Mouse (Mus musculus): ENCODE measurements around the gene Sp3. TPM values are rescaled to one million over a fixed set of nuclear protein-coding genes. Genes with fewer than 3 reads are reported as not detected.
A peak's percentile ranks its signal among the peaks of the same experiment; 100 is the strongest.
"Not testable (repeated sequence)": the region's sequence is repeated elsewhere in the genome, so short reads cannot be mapped to it uniquely, and the experiment has no call there.

Sp3 gene
- total RNA-seq, 2 experiments from 2014 or later, result 34.8 to 38.9 TPM

DNA sequence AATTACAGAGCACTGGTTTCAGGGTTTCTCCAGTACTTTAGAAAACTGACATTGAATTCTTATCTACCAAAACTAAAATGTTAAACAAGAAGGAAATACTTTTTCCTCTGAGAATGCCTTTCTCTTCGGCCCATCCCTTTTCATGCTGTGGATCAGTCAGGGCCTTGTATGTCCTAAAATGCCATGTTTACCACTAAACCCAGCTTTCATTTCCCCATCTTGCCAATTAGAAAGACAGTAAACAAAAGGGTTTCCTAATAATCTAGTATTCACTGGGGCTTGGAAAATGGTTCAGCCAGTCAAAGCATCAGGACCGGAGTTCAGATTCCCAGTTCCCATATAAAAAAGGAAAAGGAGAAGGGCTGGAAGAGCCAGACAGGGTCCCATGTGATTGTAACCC lies 14.8 kb downstream of the Sp3 start:
- no peak for DNase-seq (ENCODE audit: low spot score)
- intact Hi-C loops (cut with DNase I), result loop anchor here (10.0 kb wide), 1 partner anchor 451 kb away; no protein-coding TSS in a partner anchor

DNA sequence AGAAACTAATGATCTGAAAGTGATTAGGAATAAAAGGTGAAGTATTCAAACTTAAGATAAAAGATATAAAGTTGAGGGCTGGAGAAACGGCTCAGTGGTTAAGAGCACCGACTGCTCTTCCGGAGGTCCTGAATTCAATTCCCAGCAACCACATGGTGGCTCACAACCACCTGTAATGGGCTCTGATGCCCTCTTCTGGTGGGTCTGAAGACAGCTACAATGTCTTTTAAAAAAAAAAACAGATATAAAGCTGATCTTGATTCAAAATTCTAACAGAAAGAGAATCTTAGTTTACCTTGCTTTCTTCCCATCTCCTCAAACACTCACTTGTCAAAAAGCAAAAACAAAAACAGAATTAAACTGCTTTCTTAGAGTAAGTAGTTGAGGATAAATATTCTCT lies 23.8 kb downstream of the Sp3 start:
- intact Hi-C loops (cut with DNase I), result no loop called here
- DNase-seq (ENCODE audit: low spot score), result no peak

DNA sequence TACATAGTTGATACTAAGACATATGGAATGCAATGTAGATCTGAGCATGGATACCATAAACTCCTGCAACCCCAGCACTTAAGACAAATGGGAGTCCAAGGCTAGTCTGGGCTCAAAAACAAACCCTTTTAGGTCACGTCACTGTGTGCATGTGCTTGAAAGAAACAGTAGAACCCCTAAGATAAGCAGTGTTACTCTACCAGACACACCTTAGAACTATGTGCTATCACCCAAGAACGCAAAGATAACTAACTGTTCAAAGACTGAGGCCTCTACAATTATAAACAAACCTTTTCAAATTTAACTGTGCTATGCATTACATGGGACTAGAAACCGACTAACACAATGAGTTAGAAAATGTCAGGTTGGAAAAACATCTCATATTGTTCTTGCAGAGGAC lies 27.3 kb downstream of the Sp3 start:
- intact Hi-C loops (cut with DNase I), result no loop called here
- DNase-seq (ENCODE audit: low spot score), result no peak

DNA sequence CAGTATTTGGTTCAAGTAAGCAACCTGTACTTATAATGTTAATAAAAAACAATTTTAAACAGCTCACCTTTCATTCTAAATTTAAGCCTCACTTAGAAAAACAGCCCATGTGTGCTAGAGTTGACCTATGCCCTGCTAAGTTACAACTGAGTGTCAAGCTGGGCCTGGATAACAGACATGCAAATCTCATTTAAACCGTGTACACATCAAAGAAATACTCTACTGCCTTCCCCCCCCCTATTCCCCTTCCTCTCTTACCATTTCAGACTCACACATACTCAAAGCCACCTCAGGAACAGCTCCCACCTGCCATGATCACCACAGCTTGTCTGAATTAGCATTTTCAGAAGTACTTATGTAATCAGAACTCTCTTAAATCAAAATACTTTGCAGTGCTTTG lies 44.3 kb downstream of the Sp3 start:
- intact Hi-C loops (cut with DNase I), result loop anchor here (5.0 kb wide), 1 partner anchor 36 kb away; no protein-coding TSS in a partner anchor

DNA sequence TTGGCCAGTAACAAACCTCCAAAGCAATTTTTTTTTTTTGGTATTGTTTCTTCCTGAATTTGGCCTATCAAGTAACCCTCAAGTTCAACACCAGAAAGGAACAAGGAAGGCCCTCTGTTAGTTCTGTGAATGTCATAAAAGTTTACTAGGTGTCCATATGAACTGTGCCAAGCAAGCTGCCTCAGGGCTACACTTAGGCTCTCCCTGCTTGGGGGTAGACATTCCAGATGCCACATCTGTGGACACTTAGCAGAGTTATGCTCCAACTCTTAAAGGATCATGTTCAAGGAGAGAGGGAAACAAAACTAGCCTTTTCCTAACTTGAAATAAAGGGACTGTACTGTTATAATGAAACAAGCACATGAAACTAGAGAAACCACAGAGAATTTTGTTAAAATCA lies 48.1 kb downstream of the Sp3 start:
- DNase-seq (ENCODE audit: low spot score), result no peak
- intact Hi-C loops (cut with DNase I), result no loop called here

More for the DNA sequence above, 44.3 kb downstream of the Sp3 start:
- no peak for DNase-seq (ENCODE audit: low spot score)

DNA sequence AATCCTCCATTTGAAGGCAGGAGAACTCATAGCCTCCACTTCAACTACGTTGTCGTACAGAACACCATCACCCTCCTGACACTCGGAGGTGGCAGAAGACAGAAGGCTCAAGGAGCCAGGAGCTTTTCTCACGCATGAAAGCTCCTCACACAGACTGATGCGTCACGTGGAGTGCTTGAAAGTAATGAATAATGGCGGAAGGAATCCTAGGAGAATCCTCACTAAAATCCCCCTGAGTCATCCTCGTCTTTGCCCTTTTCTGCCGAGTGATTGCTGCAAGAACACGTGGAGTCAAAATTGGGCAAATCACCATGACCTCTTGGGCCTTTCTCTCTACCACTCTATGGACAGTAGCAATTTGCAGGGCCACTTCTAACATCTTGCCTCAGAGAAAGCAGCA lies 55.3 kb downstream of the Sp3 start:
- intact Hi-C loops (cut with DNase I), result no loop called here
- no peak for DNase-seq (ENCODE audit: low spot score)

DNA sequence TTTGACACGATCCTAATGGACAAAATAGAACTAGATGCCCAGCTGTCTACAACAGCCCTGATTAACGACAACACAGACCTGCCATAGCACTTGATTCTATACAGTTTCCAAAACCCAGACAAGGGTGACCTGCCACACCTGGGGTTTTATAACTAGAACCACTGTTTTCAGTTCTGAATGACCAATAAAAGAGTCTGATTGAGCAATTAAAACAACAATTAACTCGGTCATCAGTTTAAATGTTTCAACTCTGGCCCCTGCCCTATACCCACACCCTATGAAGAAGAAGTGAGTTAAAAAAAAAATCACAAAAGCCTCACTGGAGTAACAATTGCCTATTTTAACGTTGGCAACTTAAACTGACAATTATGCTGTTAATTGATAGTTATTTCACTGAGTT lies 64.1 kb downstream of the Sp3 start:
- DNase-seq (ENCODE audit: low spot score), result no peak
- intact Hi-C loops (cut with DNase I), result no loop called here

DNA sequence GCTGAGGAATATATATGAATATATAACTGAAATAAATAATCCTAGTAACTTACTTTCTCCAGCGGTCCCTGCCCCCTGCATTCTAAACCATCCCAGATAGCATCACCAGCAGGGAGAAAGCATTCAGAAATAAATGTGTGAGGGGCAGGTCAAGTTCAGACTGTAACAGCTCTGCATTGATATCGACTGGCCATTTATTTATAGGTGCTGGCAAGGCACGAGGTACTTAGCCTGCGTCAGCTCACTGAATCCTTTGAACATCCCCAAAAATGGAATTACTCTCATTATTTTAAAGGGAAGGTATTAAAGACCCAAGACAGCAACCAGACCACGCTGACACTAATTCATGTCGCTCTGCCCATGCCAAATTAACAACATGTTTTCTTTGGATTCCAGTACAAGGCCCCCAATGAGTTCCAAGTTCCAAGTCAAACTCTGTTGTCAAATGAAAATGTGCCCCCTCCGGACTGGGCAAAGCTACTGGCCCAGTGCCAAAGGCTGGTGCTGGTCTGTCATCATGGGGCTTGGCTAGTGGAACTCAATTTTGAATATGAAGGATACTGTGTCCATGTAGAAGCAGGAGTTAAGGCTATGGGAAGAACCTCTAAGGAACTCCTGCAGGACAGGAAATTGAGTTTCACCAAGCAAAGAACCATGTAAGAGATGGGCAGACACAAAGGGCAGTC lies 64.9 kb downstream of the Sp3 start:
- intact Hi-C loops (cut with DNase I), result no loop called here
- DNase-seq (ENCODE audit: low spot score), result no peak

DNA sequence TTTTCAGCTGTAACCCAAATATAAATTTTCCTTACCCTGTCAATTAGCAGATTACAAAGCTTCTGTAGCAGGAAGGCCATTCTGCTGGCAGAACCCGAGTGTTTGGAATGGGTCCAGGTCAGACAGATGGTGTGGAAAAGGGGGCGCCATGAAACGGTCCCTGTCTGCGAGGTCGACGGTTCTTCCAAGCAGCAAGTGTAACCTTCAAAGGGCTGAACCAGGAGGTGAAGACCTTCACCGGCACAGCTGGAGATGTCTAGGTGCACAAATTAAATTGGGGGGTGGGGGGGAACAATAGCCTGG lies 66.8 kb downstream of the Sp3 start:
- DNase-seq (ENCODE audit: low spot score), result no peak
- intact Hi-C loops (cut with DNase I), result no loop called here

DNA sequence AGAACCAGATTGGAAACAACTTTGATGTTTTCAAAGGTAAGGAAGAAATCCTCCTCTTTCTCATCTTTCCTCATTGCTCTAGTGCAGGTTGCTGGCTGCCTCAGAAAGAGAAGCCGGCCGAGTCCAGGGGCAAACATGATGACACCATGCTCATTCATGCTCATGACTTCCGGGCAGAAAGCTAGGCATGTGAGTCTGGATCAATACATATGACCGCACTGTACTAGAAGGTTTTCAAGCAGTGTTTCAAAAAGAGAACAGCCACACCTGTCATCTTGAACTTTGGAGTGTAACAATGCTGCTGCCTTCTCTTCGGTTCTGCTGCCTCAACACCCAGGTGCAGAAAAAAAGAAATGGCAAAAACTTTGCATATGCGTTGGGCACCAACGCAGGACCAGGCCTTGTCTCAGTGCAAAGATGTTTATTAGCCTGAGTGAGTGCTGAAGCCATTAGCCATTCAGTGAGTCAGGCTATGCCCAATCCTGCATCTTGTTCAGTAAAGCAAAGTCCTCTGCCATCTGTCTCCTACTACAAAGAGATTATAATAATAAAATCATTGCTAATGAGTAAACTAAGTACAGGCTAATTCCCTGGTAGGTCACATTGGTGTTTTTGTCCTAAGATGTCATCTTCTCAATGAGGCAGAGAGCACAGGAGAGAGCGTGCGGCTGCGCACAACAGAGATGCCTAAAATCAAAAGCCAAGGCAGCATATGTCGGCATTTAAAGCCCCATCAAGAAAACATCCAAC lies 67.4 kb downstream of the Sp3 start:
- intact Hi-C loops (cut with DNase I), result no loop called here

DNA sequence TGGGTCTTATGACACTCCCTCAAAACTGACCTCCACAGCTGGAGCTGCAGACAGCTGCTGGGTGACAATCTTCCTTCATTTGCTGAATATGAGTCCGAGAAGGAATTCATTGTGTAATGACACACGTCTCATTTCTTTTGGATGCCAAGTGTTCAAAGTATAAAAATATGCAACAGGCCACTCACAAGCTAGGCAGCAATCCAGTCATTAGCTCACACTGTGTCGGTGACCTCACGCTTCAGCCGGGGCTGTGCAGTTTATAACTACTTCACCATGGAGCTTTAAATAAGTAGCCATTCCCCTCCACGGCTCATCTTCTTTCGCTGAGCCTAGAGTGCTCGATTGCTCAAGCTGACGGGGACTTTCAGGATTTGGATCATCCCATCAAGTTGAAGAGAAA lies 68.7 kb downstream of the Sp3 start:
- peak; percentile 24 for DNase-seq (ENCODE audit: low spot score)
- intact Hi-C loops (cut with DNase I), result no loop called here

More for the DNA sequence above, 67.4 kb downstream of the Sp3 start:
- DNase-seq (ENCODE audit: low spot score), result no peak

DNA sequence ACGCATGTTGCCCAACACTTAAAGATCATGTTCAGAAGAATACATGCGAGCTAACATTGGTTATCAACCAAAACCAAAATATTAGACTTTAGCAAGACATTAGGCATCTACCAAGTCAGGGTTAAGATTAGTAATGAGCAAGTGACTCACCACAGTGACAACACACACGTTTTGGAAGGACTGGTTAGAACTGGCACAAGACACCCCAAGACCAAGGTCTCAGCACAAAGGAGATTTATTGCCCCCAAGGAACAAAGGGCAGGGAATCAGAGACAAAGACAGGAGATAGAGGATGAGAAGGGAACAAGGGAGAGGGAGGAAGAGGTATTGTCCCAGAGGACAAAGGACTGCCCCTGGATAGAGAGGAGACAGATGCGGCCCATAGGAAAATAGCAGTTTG lies 71.2 kb downstream of the Sp3 start:
- DNase-seq (ENCODE audit: low spot score), result no peak
- intact Hi-C loops (cut with DNase I), result no loop called here

DNA sequence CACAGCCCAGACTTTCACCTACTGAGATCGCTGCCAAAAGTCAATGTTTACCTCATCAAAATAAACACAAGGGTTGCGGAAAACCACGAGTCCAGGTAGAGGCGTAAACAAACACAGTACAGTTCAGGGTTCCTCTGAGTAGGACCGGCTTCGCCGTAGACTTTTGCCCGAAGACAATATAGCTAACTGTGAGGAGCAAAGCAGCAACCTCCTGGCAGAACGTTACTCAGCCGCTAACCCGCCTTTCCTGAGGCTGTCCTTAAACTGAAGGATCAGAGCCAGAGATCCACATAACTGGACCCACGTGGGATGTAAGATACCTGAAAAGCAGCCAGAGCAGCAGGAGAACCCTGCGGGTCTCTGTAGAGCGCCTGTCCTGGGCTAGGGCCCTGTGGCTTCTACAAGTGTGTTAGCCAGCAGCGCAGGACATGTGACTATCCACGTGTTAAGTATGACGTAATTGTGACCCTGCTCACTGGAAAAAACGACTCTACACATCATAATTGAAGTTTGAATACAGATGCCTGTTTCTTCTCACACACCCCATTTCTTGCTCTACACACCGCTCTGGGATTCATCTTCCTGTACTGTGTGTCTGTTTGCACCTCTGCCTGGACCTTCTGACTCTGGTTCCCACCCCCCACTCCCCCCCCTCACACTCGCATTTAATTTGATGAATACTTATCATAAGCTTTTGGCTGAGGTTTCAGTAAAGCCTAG lies 71.9 kb downstream of the Sp3 start:
- intact Hi-C loops (cut with DNase I), result no loop called here
- no peak for DNase-seq (ENCODE audit: low spot score)

DNA sequence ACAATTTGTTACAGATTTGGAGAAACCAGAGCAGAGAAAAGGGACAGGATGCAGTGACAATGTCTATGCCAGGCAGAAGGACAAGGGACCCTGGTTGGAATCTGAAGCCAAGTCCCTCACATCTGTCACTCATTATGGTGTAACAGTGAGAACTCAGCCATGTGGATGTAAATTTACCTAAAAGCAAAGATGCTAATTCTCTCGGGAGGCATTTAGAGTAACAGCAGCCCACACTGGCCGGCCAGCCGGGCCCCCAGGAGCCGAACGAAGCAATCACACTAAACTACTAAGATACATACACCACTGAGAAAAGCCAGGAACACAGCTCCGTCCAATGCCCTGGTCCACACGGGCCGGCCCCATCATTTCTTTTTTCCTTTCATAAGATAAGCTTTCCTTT lies 73.5 kb downstream of the Sp3 start:
- DNase-seq (ENCODE audit: low spot score), result no peak
- intact Hi-C loops (cut with DNase I), result no loop called here

DNA sequence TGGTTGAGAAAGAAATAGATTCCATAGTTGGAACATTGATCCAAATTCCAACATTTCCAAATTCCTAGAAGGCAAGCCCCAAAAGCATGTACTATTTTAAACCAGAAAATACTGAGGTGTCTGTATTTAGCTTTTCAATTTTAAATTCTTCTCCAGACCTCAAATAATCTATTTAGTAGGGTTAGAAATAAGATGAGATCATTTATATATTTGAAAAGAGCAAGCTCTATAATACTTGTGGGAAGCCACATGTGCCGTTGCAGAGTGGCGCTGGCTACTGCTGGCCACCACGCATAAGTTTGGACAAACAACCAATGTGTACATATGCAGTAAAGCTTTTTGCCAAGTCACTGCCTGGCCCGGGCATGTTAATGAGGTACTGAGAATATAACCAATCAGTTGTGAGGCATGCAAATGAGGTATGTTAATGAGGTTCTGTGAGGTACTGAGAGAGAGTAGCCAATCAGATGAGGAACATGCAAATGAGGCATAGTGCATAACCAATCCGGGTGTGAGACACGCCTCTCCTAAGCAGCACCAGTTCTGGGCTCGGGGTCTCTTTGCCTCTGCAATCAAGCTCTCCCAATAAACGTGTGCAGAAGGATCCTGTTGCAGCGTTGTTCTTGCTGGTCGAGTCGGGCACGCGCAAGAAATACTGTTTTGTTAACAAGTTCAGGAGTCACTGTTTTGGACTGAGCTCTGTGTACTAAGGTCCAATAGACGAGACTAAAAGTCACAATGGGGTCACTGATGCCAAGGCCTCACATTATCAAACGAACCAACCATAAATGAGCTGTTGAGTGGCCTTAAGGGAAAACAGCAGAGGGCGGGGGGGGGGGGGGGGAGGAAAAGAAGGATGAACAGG lies 77.2 kb downstream of the Sp3 start:
- DNase-seq (ENCODE audit: low spot score); intact Hi-C loops (cut with DNase I): not testable (repeated sequence)

DNA sequence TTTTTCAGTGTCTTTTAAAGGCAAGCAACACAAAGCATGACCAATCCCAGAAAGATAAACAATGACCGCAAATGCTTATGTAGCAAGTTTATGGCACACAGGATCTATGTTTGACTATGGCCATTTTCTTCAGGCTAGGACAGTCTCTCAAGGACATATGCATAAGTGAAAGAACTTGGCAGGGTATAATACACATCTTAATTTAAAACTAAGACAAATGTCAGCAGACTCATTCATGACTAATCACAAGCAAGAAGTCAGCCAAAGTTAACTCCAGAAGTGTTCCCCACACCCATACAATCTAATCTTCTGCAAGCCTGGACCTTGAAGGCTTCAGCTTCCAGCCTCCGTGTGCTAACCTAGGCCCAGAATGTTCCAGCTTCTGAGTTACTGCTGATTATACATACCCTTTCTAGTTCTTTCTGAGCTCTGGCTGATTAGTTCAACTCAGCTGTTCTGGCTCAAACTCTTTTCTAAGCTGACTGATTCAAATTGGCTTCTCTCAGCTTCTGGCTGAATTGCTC lies 81.4 kb downstream of the Sp3 start:
- intact Hi-C loops (cut with DNase I), result no loop called here
- DNase-seq (ENCODE audit: low spot score), result no peak

DNA sequence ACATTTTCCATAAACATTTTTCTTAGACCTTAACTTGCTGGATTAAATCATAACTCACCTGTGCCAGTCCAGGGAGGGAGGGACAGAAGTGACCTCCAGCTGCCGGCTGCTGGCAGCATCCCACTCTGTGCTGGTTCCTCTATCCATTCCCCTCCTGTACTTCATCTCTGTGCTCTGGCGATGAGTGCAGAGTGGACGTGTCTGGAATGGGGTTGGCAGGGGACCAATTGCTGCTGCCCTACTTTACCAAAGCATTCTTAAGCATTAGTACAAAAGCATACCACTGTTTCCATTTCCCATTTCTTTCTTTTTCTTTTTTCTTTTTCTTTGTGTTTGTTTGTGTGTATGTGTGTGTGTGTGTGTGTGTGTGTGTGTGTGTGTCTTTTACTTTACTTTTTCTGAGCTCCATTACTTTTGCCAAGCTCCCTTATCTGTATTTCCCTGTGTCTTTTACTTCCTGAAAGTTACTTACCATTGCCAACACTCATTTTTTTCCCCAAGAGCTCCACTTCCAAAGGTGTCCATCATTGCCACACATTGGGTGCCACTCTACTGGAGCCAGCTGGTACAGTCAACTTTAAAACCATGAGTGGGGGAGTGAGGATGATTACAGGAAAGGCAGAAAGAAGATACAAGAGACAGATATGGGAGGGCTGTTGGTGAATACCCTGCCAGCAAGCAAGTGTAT lies 82.0 kb downstream of the Sp3 start:
- no peak for DNase-seq (ENCODE audit: low spot score)
- intact Hi-C loops (cut with DNase I), result no loop called here

DNA sequence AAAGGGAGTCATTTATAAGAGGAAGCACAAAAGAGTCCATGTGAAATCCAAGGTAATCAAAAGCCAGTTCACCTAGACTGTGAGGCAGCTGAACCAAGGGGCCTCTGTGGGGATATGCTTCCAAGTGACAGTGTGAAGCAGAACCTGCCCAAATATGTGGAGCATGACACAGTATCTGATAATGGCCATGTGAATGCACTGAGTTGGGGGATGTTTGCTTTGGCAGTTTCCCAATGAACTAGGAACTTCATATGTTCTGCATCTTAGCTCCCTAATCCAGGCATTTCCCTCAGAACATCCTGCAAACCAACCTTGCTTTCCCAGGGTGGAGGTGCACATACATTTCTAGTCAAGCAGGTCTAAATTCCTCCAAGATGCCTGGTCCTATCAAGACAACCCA lies 90.4 kb downstream of the Sp3 start:
- intact Hi-C loops (cut with DNase I), result no loop called here
- no peak for DNase-seq (ENCODE audit: low spot score)
